Comparison of ENCODE assay signal across 8 mouse cellular contexts in the genomic region with DNA sequence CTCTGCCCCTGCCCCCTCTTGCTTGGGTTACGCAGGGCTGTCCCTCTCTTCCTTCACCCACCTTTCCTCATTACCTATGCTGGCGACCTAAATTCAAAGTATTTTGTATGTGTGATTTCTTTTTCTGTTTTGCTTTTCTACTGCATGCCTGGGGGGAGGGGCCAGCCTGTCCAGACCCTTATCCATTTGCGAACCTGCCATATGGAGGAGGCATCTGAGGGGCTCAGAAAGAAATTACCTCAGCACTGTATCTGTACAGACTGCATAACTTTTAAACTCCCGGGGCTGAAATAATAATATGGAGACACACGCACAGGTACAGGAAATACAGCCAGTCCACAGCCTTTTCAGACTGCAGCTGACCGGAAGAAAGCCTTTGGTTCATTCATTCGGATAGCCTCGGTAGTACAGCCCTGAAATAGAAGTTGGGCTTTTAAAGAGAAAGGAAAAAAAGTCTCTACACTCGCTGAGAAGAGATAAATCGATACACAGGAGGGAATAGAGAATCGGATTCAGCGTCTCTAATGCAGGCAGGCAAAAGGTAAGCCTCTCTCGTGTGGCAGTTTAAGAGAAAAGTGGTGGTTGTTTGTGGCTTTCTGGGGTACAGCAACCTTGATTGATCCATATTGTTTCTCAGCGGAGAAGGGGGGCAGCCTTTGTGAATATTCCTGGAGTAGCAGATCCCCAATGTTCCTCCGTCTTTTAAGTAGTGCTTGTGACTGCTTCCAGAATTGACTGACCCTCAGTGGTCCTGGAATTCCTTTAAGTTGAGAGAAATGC. TPM values are rescaled to one million over a fixed set of nuclear protein-coding genes. Genes with fewer than 3 reads are reported as not detected.
DNase-seq lines count a peak whose midpoint lies in the region; ATAC-seq and TF ChIP-seq lines count a peak whose summit lies in the region.

A gene (minus strand): TSS at position 273 of the 780 bp plus-strand sequence.

- peaks cover 3% of the 10 kb centered on the region; the same call in 1 of the 2 replicates for H3K36me3 ChIP-seq in ES-E14 (ENCODE audit: control insufficient read depth, insufficient read depth, low read length, poor library complexity, severe bottlenecking)
- H3K36me3 ChIP-seq in embryonic facial prominence, embryonic 11.5 days (replicated peaks; ENCODE audit: control insufficient read depth, insufficient read depth, low read depth, low read length): no peaks in the 10 kb centered on the region
- H3K36me3 ChIP-seq in heart, embryonic 15.5 days: no peaks in the 10 kb centered on the region
- H3K36me3 ChIP-seq in kidney, postnatal 0 days (ENCODE audit: insufficient read depth, low read length): no peaks in the 10 kb centered on the region
- H3K36me3 ChIP-seq in lung, embryonic 16.5 days (ENCODE audit: control insufficient read depth, insufficient read depth, low read length): no peaks in the 10 kb centered on the region

- H3K9me3 ChIP-seq in ES-E14 (ENCODE audit: control insufficient read depth, insufficient read depth, low read depth, low read length): no peaks in the 10 kb centered on the region
- no peaks in the 10 kb centered on the region for H3K9me3 ChIP-seq in embryonic facial prominence, embryonic 11.5 days (replicated peaks; ENCODE audit: control insufficient read depth, low read length)
- no peaks in the 10 kb centered on the region for H3K9me3 ChIP-seq in heart, embryonic 15.5 days (replicated peaks)
- H3K9me3 ChIP-seq in kidney, postnatal 0 days (replicated peaks; ENCODE audit: low read length): no peaks in the 10 kb centered on the region
- H3K9me3 ChIP-seq in lung, embryonic 16.5 days (ENCODE audit: control insufficient read depth, low read length): no peaks in the 10 kb centered on the region

- DNase-seq in A20 (ENCODE audit: low read depth, low spot score) (peak; percentile 62), ES-E14 (ENCODE audit: low read depth, low spot score) (no peak)
- peak; percentile 55 for DNase-seq in embryonic facial prominence, embryonic 11.5 days (ENCODE audit: low spot score)
- peak; percentile 66 for DNase-seq in kidney, postnatal 0 days (ENCODE audit: low spot score)
- peak; percentile 54 for DNase-seq in retina, embryonic 14.5 days (ENCODE audit: low spot score)
- no peak for DNase-seq in spleen, postnatal 4 days (ENCODE audit: low spot score in 2 of 2)

- H3K4me2 ChIP-seq in embryonic facial prominence, embryonic 11.5 days (ENCODE audit: low read depth, low read length): peak within 1 kb of the TSS; percentile 97
- peak within 1 kb of the TSS; percentile 96 for H3K4me2 ChIP-seq in heart, embryonic 15.5 days
- peak within 1 kb of the TSS; percentile 93 for H3K4me2 ChIP-seq in kidney, postnatal 0 days (ENCODE audit: low read length)
- H3K4me2 ChIP-seq in lung, embryonic 16.5 days (ENCODE audit: low read depth, low read length): peak within 1 kb of the TSS; percentile 88

- no peak for TF ChIP-seq CTCF in kidney, postnatal 0 days (IDR thresholded peaks at IDR 0.05; ENCODE audit: low read depth)

- in situ Hi-C loops in ES-E14 (cut with MboI; ENCODE audit: low sequenced_read_pairs in 2 of 2, unreplicated experiment in 2 of 2): no loop called here

- peaks cover 10 to 12% of the 10 kb centered on the region in 2 experiments for H3K4me1 ChIP-seq in ES-E14 (ENCODE audit: control insufficient read depth in 2 of 2, insufficient read depth in 2 of 2, low read length in 2 of 2, poor library complexity in 1 of 2)
- peaks cover 17% of the 10 kb centered on the region for H3K4me1 ChIP-seq in embryonic facial prominence, embryonic 11.5 days (ENCODE audit: control insufficient read depth, insufficient read depth, low read length)
- peaks cover 45% of the 10 kb centered on the region for H3K4me1 ChIP-seq in heart, embryonic 15.5 days (replicated peaks)
- peaks cover 27% of the 10 kb centered on the region for H3K4me1 ChIP-seq in kidney, postnatal 0 days (replicated peaks; ENCODE audit: insufficient read depth, low read length)
- peaks cover 21% of the 10 kb centered on the region for H3K4me1 ChIP-seq in lung, embryonic 16.5 days (replicated peaks; ENCODE audit: control insufficient read depth, insufficient read depth, low read length)

- peak within 1 kb of the TSS; percentile 87 for H3K27ac ChIP-seq in ES-E14 (ENCODE audit: insufficient read depth, low read depth, low read length, poor library complexity, severe bottlenecking)
- H3K27ac ChIP-seq in embryonic facial prominence, embryonic 11.5 days (replicated peaks; ENCODE audit: low read depth, low read length): peak within 1 kb of the TSS; percentile 63
- H3K27ac ChIP-seq in heart, embryonic 15.5 days: peak within 1 kb of the TSS; percentile 93
- H3K27ac ChIP-seq in kidney, postnatal 0 days: peak within 1 kb of the TSS; percentile 94
- H3K27ac ChIP-seq in lung, embryonic 16.5 days (ENCODE audit: low read length): peak within 1 kb of the TSS; percentile 78

- H3K9ac ChIP-seq in ES-E14 (ENCODE audit: insufficient read depth, low read depth, low read length, poor library complexity, severe bottlenecking): peak within 1 kb of the TSS; percentile 76
- H3K9ac ChIP-seq in embryonic facial prominence, embryonic 11.5 days (replicated peaks; ENCODE audit: low read length): peak within 1 kb of the TSS; percentile 59
- peak within 1 kb of the TSS; percentile 77 for H3K9ac ChIP-seq in heart, embryonic 15.5 days
- peak within 1 kb of the TSS; percentile 86 for H3K9ac ChIP-seq in kidney, postnatal 0 days (ENCODE audit: low read depth, low read length)
- peak within 1 kb of the TSS; percentile 82 for H3K9ac ChIP-seq in lung, embryonic 16.5 days (ENCODE audit: low read length)

- peak within 1 kb of the TSS; percentile 77 to 80 for H3K4me3 ChIP-seq in ES-E14 (ENCODE audit: insufficient read depth in 1 of 2, low read depth in 1 of 2, low read length in 2 of 2, poor library complexity in 1 of 2, severe bottlenecking in 1 of 2)
- peak within 1 kb of the TSS; percentile 51 for H3K4me3 ChIP-seq in embryonic facial prominence, embryonic 11.5 days (ENCODE audit: low read depth, low read length)
- H3K4me3 ChIP-seq in heart, embryonic 15.5 days: peak within 1 kb of the TSS; percentile 76
- H3K4me3 ChIP-seq in kidney, postnatal 0 days (replicated peaks; ENCODE audit: low read depth, low read length): peak within 1 kb of the TSS; percentile 76
- peak within 1 kb of the TSS; percentile 73 for H3K4me3 ChIP-seq in lung, embryonic 16.5 days (ENCODE audit: low read length)

- H3K27me3 ChIP-seq in embryonic facial prominence, embryonic 11.5 days (ENCODE audit: control insufficient read depth, insufficient read depth, low read length): no peaks in the 10 kb centered on the region
- no peaks in the 10 kb centered on the region for H3K27me3 ChIP-seq in heart, embryonic 15.5 days
- no peaks in the 10 kb centered on the region for H3K27me3 ChIP-seq in kidney, postnatal 0 days (ENCODE audit: insufficient read depth, low read length)
- H3K27me3 ChIP-seq in lung, embryonic 16.5 days (ENCODE audit: control insufficient read depth, insufficient read depth, low read depth, low read length): no peaks in the 10 kb centered on the region

- peak; percentile 46; the same call in 1 of the 2 replicates for ATAC-seq in embryonic facial prominence, embryonic 11.5 days (replicated peaks; ENCODE audit: insufficient number of reproducible peaks, low FRiP score, low TSS enrichment, low read depth)
- 0 out of 2 replicates have a peak, but pooled peaks have one; percentile 5 for ATAC-seq in heart, embryonic 15.5 days (replicated peaks; ENCODE audit: insufficient number of reproducible peaks, insufficient read depth, low FRiP score, low read depth)
- 0 out of 2 replicates have a peak, but pooled peaks have one; percentile 15 for ATAC-seq in kidney, postnatal 0 days (replicated peaks; ENCODE audit: low FRiP score, low read depth)
- 0 out of 2 replicates have a peak, but pooled peaks have one; percentile 6 for ATAC-seq in lung, embryonic 16.5 days (ENCODE audit: low read depth)

- 1% methylated on average over 15 of the region's 15 CpGs for WGBS in embryonic facial prominence, embryonic 11.5 days
- 4% methylated on average over 15 of the region's 15 CpGs for WGBS in heart, embryonic 15.5 days
- 5% methylated on average over 15 of the region's 15 CpGs for WGBS in kidney, postnatal 0 days
- 5% methylated on average over 15 of the region's 15 CpGs for WGBS in lung, embryonic 16.5 days

TF ChIP-seq in ES-E14, 5 proteins besides CTCF, POLR2A, EP300 and RAD21:
- no peak for TF ChIP-seq MAFK (IDR thresholded peaks at IDR 0.05; ENCODE audit: insufficient read depth, low read depth, low read length)
- no peak for TF ChIP-seq CHD2 (IDR thresholded peaks at IDR 0.05; ENCODE audit: low read depth, low read length)
- TF ChIP-seq HCFC1 (IDR thresholded peaks at IDR 0.05; ENCODE audit: borderline replicate concordance, insufficient read depth, low read length): no peak

RNA-seq across cellular contexts. Expression of the gene that starts here (rescaled TPM):
- total RNA-seq in ES-E14 (2012; rRNA removed): 66.1 and 68.6 TPM in 2 replicates
- 54.1 and 59.0 TPM in 2 replicates for polyA plus RNA-seq in embryonic facial prominence, embryonic 11.5 days (2014; fragmentation: Nextera tagmentation; extraction: Ambion mirVana)
- polyA plus RNA-seq in heart, embryonic 15.5 days (2015; fragmentation: Nextera tagmentation; extraction: Ambion mirVana): 23.9 and 29.0 TPM in 2 replicates
- 62.5 and 66.1 TPM in 2 replicates for polyA plus RNA-seq in kidney, postnatal 0 days (2015; fragmentation: Nextera tagmentation; extraction: Ambion mirVana)
- 35.5 and 37.6 TPM in 2 replicates for polyA plus RNA-seq in lung, embryonic 16.5 days (2015; fragmentation: Nextera tagmentation; extraction: Ambion mirVana)

Comparison
In these comparisons a context has a peak if more than half of its experiments do, and no peak if none do; other contexts are left out.
1. DNase-seq: peak in A20 (single experiment), embryonic facial prominence, embryonic 11.5 days (single experiment), kidney, postnatal 0 days (single experiment) and retina, embryonic 14.5 days (single experiment); none in ES-E14 (single experiment) and spleen, postnatal 4 days (0 of 2).
2. Peak in every context shown above with its lines, with median percentiles within 50 percentile points of each other: H3K27ac ChIP-seq, H3K4me3 ChIP-seq, H3K9ac ChIP-seq, ATAC-seq and H3K4me2 ChIP-seq.